Mouse (Mus musculus) B cell, adult 2 months (primary cell): Measurements from ENCODE around the gene Rapgefl1.

Experiments used
- DNase-seq, 2 experiments: peaks; one replicate each; pipeline ENCODE4 v3.0.0; 2022

Gene Rapgefl1

GRCm38 (mm10) chr11:98863028-98863750 lies 26.6 kb downstream of the Rapgefl1 start, which contains the start of gene Wipf2:
Wipf2 (plus strand) TSS chr11:98863638.
- peak; percentile 96 to 97 for DNase-seq

- DNase-seq = peak; percentile 45 to 47
Observed at GRCm38 (mm10) chr11:98863751-98864429, 27.3 kb downstream of the Rapgefl1 start.

- no peak for DNase-seq
Observed at GRCm38 (mm10) chr11:98867293-98867692, 30.7 kb downstream of the Rapgefl1 start.

- no peak for DNase-seq
Observed at GRCm38 (mm10) chr11:98869906-98870305, 33.3 kb downstream of the Rapgefl1 start.

- DNase-seq = no peak
Observed at GRCm38 (mm10) chr11:98870791-98871190, 34.2 kb downstream of the Rapgefl1 start.

GRCm38 (mm10) chr11:98871416-98871815 lies 34.8 kb downstream of the Rapgefl1 start:
- DNase-seq = no peak

- no peak for DNase-seq
Observed at GRCm38 (mm10) chr11:98872040-98872439, 35.5 kb downstream of the Rapgefl1 start.

- no peak for DNase-seq
Observed at GRCm38 (mm10) chr11:98873900-98874299, 37.3 kb downstream of the Rapgefl1 start.

GRCm38 (mm10) chr11:98877001-98877400 lies 40.4 kb downstream of the Rapgefl1 start:
- DNase-seq = no peak

GRCm38 (mm10) chr11:98887703-98888102 lies 51.1 kb downstream of the Rapgefl1 start:
- DNase-seq = no peak

GRCm38 (mm10) chr11:98889077-98889476 lies 52.5 kb downstream of the Rapgefl1 start:
- DNase-seq = no peak

GRCm38 (mm10) chr11:98889977-98890376 lies 53.4 kb downstream of the Rapgefl1 start:
- no peak for DNase-seq

- no peak for DNase-seq
Observed at GRCm38 (mm10) chr11:98892426-98892825, 55.8 kb downstream of the Rapgefl1 start.

GRCm38 (mm10) chr11:98900529-98901125 lies 64.0 kb downstream of the Rapgefl1 start:
- DNase-seq = no peak

GRCm38 (mm10) chr11:98902621-98903245 lies 66.1 kb downstream of the Rapgefl1 start:
- no peak for DNase-seq
